Mouse (Mus musculus) gastrocnemius, adult 2 months (tissue): ENCODE measurements at regions not wholly inside any gene's neighbourhood (a gene's known extent, or its start where the extent isn't known, plus 50 kb on each side); places are given as distances from the start of the nearest gene placed in this dataset.
"Not testable (repeated sequence)": the region's sequence is repeated elsewhere in the genome, so short reads cannot be mapped to it uniquely, and the experiment has no call there.

ENCODE experiments used
- DNase-seq: peaks from one replicate; pipeline ENCODE4 v3.0.0; 2022
- H3K27ac ChIP-seq: fragments of 200-600 bp; 2 replicates; pipeline ENCODE4 v1.8.1; 2022; ENCODE audit warnings: mild to moderate bottlenecking
- H3K4me3 ChIP-seq: fragments of 200-600 bp; 2 replicates; pipeline ENCODE4 v1.8.1; 2022; ENCODE audit warnings: mild to moderate bottlenecking, moderate library complexity
- CTCF ChIP-seq: fragments of 200-600 bp; IDR thresholded peaks from 2 replicates; pipeline ENCODE4 v1.8.1; 2022; ENCODE audit warnings: antibody characterized with exemption, mild to moderate bottlenecking, moderate library complexity
- intact Hi-C: fragments of 180-260 bp; cut with DNase I; formaldehyde crosslinking; loops from one replicate; pipeline ENCODE4 v1.15.1; 2025

- intact Hi-C loops, result no loop called here
- peak; percentile 51 for TF ChIP-seq CTCF
- Histone ChIP-seq H3K4me3 (no peak overlapping the region), H3K27ac (no peak overlapping the region)
- no peak for DNase-seq
These were observed 51.4 kb upstream of the Dpt start for GRCm38 (mm10) chr1:164744955-164745608.

DNA sequence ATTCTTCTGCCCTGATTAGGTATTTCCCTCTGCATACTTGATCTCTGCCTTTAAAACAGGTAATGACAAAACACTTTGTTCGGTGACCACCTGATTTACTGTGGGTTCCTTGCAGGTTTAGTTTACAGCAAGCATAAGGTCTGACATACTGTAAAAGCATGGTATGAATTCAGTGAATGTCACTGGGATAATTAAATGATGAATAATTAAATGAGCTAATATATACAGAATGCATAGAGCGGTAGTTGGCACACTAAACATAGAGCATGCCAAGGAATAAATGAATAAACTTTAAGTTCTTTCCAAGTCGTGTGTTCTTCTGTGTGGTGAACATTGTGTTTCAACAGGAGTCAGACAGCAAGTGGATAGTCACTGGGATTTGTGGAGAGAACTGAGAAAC, 51.9 kb upstream of the Dpt start:
- Histone ChIP-seq H3K4me3 (no peak overlapping the region), H3K27ac (no peak overlapping the region)
- intact Hi-C loops, result no loop called here
- TF ChIP-seq CTCF, result no peak
- DNase-seq, result no peak

DNA sequence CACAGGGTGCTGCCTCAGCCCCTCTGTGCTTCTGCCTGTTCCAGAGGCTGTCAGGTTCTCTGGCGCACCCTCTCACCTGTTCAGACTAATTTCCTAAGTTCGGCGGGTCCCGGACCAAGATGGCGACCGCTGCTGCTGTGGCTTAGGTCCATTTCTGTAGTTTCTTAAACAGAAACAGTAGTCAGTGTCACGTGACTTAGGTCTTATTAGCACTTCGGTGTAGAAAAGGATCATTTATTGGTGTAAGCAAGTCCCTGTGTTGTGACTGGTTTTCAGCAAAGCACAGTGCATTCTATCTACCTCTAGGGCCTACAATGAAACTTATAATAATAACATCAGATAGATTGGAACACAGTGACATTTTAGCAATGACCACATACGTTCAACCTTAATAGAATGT, 53.5 kb upstream of the Dpt start:
- H3K27ac ChIP-seq, intact Hi-C loops, DNase-seq, H3K4me3 ChIP-seq: not testable (repeated sequence)

- H3K27ac ChIP-seq, result no peak overlapping the region
These were observed 60.8 kb upstream of the Dpt start for GRCm38 (mm10) chr1:164735646-164736045.

GRCm38 (mm10) chr1:164733741-164734140, 62.7 kb upstream of the Dpt start:
- TF ChIP-seq CTCF, result no peak
- Histone ChIP-seq H3K4me3 (no peak overlapping the region), H3K27ac (no peak overlapping the region)
- intact Hi-C loops, result no loop called here
- no peak for DNase-seq

More at GRCm38 (mm10) chr1:164735646-164736045, 60.8 kb upstream of the Dpt start:
- no peak for TF ChIP-seq CTCF
- no peak overlapping the region for H3K4me3 ChIP-seq
- DNase-seq, result no peak
- intact Hi-C loops, result no loop called here

- Histone ChIP-seq H3K4me3 (no peak overlapping the region), H3K27ac (no peak overlapping the region)
- intact Hi-C loops, result no loop called here
- DNase-seq, result no peak
- TF ChIP-seq CTCF, result no peak
These were observed 74.4 kb upstream of the Dpt start for GRCm38 (mm10) chr1:164722054-164722453.

DNA sequence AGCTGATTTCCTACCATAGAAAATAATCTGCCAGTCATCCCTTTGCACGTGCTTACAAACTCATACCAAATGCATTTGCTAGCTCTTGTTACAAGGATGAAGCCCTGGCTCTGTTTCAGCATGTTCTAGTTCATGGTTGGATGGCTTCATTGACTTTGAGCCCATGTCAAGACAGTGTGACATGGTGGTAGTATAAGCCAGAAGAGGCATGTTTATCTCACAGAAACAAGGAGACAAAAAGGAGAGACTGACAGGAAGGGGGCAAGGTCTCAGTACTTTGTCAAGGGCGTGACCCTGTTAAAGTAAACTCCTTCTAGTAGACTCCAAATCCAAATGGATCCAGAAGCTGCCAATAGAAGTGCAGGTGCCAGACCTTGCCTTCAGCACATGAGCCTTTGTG, 81.5 kb upstream of the Dpt start:
- no peak overlapping the region for H3K27ac ChIP-seq
- H3K4me3 ChIP-seq, result no peak overlapping the region
- no peak for DNase-seq
- TF ChIP-seq CTCF, result no peak
- intact Hi-C loops, result no loop called here

DNA sequence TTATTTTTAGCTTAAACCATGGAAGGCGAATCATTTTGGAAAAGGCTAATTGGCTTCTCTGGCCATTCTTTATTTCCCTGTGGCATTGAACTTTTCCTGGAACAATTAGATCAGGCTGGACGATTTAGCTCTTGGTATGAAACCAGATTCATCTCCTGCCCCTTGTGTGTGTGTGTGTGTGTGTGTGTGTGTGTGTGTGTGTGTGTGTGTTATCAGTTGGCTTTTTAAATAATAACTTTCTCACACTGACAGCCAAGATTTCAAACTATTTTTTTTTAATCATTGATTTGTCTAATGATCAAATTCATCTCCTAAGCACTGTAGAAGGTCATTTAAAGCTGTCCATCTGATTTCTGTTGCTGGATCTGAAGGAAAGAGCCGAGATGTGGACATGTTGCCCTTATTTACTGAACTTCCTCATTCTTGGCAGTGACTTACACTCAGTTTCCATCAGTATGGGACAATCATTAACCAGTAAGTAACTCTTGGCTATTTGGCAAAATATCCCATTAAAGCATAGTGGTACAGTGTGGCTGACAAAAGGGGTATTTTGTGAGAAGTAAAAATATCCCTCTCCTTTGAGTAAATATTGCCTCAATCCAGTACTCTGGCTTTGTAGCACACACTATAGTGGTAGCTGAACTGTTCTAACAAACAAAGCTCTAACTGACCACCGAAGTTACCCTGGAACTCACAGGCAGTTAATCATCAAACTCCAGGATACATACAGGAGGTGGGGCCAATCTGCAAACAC, 82.5 kb upstream of the Dpt start:
- intact Hi-C loops, result no loop called here
- Histone ChIP-seq H3K4me3 (no peak overlapping the region), H3K27ac (0 out of 2 replicates have a peak overlapping the region, but pooled peaks have one; percentile 28)
- no peak for TF ChIP-seq CTCF
- no peak for DNase-seq

DNA sequence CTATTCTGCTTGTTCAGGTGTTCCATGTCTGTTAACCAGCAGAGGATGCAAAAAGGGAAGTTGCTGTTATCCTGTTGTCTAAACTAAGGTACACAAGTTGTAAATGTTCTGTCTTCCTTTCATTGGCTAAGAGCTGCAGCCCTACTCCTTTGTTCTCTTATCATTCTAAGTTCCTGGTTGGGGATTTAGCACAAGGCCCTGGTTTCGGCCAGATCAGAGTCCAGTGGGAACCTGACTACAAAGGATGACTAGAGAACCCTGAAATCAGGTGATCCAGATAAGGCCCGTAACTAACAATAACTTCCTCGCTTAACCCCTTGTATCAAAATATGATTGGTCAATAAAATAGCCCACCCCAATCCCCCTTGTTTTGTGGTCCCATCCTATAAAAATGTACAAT, 83.9 kb upstream of the Dpt start:
- intact Hi-C loops, result no loop called here
- H3K4me3 ChIP-seq, result no peak overlapping the region
- no peak for DNase-seq
- no peak for TF ChIP-seq CTCF
- no peak overlapping the region for H3K27ac ChIP-seq

DNA sequence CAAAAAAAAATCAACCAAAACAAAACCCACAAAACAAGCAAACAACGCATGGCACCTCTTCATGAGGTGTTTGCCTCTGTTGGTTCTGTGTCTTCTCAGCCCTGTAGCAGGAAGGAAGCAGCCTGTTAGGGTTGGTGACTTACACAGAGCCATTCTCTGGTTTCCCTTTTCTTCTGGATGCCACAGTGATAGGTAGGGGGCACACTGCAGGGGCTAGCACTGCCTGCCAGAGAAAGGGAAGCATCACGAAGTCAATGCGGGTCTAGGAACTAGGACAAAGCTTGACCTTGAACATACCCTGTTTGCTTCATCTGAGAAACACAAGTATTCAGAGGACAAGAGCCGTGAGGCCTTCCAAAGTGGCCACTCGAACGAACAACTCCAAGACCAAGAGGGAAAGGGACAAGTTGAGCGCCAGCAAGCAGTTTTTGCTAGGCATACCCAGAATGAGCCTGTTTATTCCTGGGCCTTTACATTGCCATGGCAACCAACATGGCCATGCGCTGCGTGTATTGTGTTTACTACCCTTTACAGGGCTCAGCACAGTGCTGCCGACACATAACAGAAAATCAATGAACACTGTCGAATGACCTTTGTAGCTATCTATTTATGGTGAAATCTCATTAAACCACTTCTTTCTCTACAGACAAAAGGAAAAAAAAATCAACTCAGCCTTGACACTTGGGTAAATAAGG, 91.9 kb upstream of the Dpt start:
- TF ChIP-seq CTCF, result no peak
- no peak overlapping the region for H3K4me3 ChIP-seq
- no peak for DNase-seq
- intact Hi-C loops, result no loop called here
- H3K27ac ChIP-seq, result no peak overlapping the region

- intact Hi-C loops, result no loop called here
- no peak overlapping the region for H3K4me3 ChIP-seq
- no peak for TF ChIP-seq CTCF
- DNase-seq, result no peak
- no peak overlapping the region for H3K27ac ChIP-seq
These were observed 92.8 kb upstream of the Dpt start for GRCm38 (mm10) chr1:164703560-164704131.

DNA sequence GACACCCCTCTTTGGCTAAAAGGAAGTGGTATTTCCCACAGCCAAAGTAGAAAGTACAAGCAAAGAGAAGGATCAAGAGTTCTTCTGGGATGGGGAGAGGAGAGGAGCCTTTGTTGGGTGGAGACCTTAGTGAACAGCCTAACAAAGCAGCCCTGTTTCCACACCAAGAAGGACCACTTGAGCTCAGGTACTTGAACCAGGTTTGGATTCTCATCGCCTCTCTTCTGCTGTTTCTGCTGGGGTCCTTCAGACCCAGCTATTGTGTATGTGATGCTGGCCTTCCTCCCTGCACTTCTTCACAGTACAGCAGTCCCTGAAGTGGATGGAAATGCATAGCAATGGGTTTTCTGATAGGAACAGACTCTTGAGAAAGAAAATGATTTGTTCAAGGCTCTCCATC, 106.4 kb upstream of the Dpt start:
- DNase-seq, result no peak
- intact Hi-C loops, result no loop called here
- Histone ChIP-seq H3K27ac (no peak overlapping the region), H3K4me3 (no peak overlapping the region)
- TF ChIP-seq CTCF, result no peak

DNA sequence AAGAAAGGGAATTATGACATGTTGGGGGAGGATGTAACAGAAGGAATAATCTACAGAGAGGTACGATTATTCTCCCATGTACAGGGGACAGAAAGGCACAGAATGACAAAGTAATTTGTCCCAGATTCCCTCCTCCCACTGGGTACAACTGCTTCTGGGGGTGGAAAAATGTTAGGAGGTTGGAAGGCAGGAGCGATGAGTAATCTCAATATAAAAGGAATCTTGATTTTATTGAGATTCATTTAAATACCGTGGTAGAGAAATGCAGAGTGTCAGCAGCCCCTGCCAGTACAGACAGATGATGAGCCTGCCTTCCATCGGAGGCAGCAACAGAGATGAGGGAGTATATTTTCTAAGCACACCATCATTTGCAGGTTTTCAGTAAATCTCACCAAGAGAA, 107.1 kb upstream of the Dpt start:
- no peak for DNase-seq
- no peak for TF ChIP-seq CTCF
- intact Hi-C loops, result loop anchor here (10.0 kb wide), 1 partner anchor 225 kb away; no protein-coding TSS in a partner anchor
- Histone ChIP-seq H3K27ac (no peak overlapping the region), H3K4me3 (no peak overlapping the region)
